Mouse (Mus musculus): Measurements from ENCODE around the gene Cntrob. TPM values are rescaled to one million over a fixed set of nuclear protein-coding genes. Genes with fewer than 3 reads are reported as not detected.
A peak's percentile ranks its signal among the peaks of the same experiment; 100 is the strongest.

The Cntrob gene
- polyA plus RNA-seq (2016; fragmentation: Nextera tagmentation; extraction: Ambion mirVana): 30.2 and 37.0 TPM in 2 replicates

DNA sequence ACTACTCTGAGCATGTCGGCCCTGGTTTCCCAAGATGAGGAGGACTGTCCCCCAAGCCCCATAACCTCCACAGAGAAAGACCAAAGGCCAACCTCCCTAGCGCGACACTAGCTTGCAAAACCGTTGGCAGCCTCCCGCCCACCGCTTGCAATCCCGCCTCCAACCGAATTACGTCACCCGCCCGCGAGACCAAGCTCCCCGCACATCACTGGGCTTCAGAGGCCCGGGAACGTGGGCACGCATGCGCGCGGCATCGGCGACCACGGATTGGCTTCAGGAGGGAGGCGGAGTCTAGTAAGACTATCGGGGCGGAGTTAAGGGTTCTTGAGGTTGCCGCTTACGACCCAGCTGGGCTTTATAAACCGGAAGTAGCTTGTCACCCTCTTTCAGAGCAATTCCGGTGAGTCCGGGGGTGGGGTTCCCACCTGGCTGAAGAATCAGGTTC, at the start of gene Cntrob, which contains the start of gene Trappc1:
Gene Cntrob (minus strand): TSS at position 109 of the 445 bp plus-strand sequence.
Gene Trappc1 (plus strand): TSS at position 314 of the 445 bp plus-strand sequence.
- H3K36me3 ChIP-seq: peaks cover 18% of the 10 kb centered on the region
- H3K9me3 ChIP-seq (replicated peaks): no peaks in the 10 kb centered on the region
- WGBS: under 1% methylated on average over 30 of the region's 30 CpGs
- H3K27me3 ChIP-seq: peaks cover 23% of the 10 kb centered on the region
- ATAC-seq (ENCODE audit: low FRiP score): peak; percentile 92
- peak within 1 kb of the TSS; percentile 94 for H3K4me2 ChIP-seq (replicated peaks)
- H3K27ac ChIP-seq: peak within 1 kb of the TSS; percentile 91
- H3K4me3 ChIP-seq: peak within 1 kb of the TSS; percentile 66
- H3K4me1 ChIP-seq: peaks cover 43% of the 10 kb centered on the region
- H3K9ac ChIP-seq: peak within 1 kb of the TSS; percentile 85

DNA sequence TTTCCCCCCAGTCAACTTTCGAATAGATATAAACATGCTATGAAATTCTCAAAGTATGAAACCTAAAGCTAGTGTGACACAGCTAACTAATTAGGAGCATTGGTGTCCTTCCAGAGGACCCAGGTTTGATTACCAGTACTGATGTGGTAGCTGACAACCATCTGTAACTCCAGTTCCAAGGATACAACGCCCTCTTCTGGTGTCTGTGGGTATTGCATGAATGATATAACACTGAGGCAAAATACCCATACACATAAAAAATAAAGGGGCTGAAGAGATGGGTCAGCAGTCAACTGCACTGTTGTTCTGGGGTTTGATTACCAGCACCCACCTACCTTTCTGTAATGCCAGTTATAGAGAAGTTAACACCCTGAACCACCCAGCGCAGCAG, 49.2 kb upstream of the Cntrob start:
- Histone ChIP-seq H3K27ac (no peak overlapping the region), H3K36me3 (peaks cover 11% of the 10 kb centered on the region; the same call in 1 of the 2 replicates), H3K4me2 (replicated peaks) (no peak overlapping the region), H3K4me3 (no peak overlapping the region), H3K4me1 (peaks cover 26% of the 10 kb centered on the region), H3K9me3 (replicated peaks) (no peaks in the 10 kb centered on the region), H3K27me3 (no peaks in the 10 kb centered on the region), H3K9ac (no peak overlapping the region)
- ATAC-seq (ENCODE audit: low FRiP score): no peak
- 64% methylated on average over 3 of the region's 3 CpGs for WGBS

DNA sequence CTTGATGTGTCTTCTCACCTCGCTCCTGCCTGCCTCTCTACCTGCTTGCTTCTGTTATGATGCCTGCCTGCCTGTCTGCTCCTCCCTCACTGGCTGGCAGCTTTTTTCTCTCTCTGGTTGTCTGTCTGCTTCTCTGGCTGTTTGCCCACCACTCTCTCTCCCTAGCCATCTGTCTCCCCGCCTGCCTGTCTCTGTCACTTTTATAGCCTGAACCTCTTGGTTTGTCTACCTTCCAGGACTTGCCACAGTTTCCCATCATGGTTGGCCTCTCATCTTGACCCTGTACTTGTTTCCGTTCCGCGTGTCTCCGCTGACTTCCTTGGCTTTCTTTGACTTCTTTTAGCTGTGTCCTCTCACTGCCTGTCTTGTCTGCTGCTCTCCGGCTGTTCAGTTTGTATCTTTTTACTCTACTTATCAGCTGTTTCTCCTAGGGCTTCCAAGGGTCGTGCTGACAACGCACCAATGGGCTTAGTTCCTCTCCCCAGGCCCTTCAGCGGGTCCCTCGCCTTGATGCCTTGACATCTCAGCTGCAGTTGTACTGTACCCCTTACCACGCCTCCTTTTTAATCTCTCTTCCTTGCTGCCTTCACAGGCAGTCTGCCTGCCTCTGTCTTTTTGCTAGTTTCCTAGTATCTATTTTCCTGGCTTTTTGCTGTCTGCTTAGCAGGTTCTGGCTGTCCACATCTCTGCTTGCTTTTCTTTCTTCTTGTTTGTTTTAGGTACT, 48.6 kb upstream of the Cntrob start:
- H3K9ac ChIP-seq: peak overlapping the region; percentile 27; the same call in 1 of the 2 replicates
- H3K4me2 ChIP-seq (replicated peaks): peak overlapping the region; percentile 33
- peaks cover 29% of the 10 kb centered on the region for H3K4me1 ChIP-seq
- no peaks in the 10 kb centered on the region for H3K27me3 ChIP-seq
- 48% methylated on average over 12 of the region's 12 CpGs for WGBS
- H3K36me3 ChIP-seq: peaks cover 9% of the 10 kb centered on the region; the same call in 1 of the 2 replicates
- peak overlapping the region; percentile 2; the same call in 1 of the 2 replicates for H3K4me3 ChIP-seq
- H3K27ac ChIP-seq: peak overlapping the region; percentile 75
- no peak for ATAC-seq (ENCODE audit: low FRiP score)
- H3K9me3 ChIP-seq (replicated peaks): no peaks in the 10 kb centered on the region

DNA sequence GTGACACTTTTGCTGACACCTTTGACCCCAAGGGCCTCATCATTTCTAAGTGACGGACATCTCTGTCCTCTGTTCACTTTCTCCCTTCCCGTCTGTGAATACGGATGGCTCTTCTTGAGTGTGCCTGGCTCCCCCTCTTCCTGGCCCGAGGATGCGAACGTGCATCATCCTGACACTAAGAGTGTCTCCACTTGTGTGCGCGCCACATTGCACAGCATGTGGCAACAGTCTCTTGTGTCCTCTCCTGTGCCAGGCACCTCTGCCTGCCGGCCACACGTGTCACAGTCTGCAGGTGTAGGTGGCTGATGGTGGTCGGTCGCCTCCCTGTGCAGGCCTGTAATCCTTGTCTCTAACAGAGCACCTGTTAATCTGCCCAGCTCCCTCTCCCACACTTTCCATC, 48.0 kb upstream of the Cntrob start:
- Histone ChIP-seq H3K4me3 (peak overlapping the region; percentile 2; the same call in 1 of the 2 replicates), H3K4me2 (replicated peaks) (peak overlapping the region; percentile 33), H3K9ac (peak overlapping the region; percentile 42; the same call in 1 of the 2 replicates), H3K36me3 (peaks cover 9% of the 10 kb centered on the region; the same call in 1 of the 2 replicates), H3K9me3 (replicated peaks) (no peaks in the 10 kb centered on the region), H3K27ac (peak overlapping the region; percentile 75), H3K27me3 (no peaks in the 10 kb centered on the region), H3K4me1 (peaks cover 29% of the 10 kb centered on the region)
- no peak for ATAC-seq (ENCODE audit: low FRiP score)
- WGBS: 25% methylated on average over 12 of the region's 12 CpGs

DNA sequence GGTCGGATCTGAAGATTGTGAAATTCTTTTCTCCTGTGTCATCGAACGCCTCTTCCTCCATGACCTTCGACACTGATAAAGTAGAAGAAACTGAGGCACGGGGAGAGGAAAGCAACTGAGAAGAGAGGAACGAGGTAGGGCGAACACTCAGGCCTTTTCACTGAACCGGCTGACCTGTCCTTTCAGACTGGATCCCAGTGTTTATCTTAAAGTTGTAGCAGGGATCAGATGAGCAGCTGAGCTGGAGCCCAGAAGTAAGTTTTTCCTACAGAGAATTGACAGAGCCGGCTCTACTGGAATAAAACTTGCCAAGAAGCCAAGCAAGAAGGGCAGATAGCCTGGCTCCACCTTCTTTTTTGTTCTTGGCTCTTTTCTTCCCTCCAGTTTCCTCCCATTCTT, 47.2 kb upstream of the Cntrob start:
- peaks cover 8% of the 10 kb centered on the region; the same call in 1 of the 2 replicates for H3K36me3 ChIP-seq
- H3K9me3 ChIP-seq (replicated peaks): no peaks in the 10 kb centered on the region
- H3K4me1 ChIP-seq: peaks cover 33% of the 10 kb centered on the region
- peak overlapping the region; percentile 42; the same call in 1 of the 2 replicates for H3K9ac ChIP-seq
- ATAC-seq (ENCODE audit: low FRiP score): no peak
- 7% methylated on average over 9 of the region's 9 CpGs for WGBS
- no peaks in the 10 kb centered on the region for H3K27me3 ChIP-seq
- 0 out of 2 replicates have a peak overlapping the region, but pooled peaks have one; percentile 2 for H3K4me3 ChIP-seq
- peak overlapping the region; percentile 75 for H3K27ac ChIP-seq
- peak overlapping the region; percentile 33 for H3K4me2 ChIP-seq (replicated peaks)

DNA sequence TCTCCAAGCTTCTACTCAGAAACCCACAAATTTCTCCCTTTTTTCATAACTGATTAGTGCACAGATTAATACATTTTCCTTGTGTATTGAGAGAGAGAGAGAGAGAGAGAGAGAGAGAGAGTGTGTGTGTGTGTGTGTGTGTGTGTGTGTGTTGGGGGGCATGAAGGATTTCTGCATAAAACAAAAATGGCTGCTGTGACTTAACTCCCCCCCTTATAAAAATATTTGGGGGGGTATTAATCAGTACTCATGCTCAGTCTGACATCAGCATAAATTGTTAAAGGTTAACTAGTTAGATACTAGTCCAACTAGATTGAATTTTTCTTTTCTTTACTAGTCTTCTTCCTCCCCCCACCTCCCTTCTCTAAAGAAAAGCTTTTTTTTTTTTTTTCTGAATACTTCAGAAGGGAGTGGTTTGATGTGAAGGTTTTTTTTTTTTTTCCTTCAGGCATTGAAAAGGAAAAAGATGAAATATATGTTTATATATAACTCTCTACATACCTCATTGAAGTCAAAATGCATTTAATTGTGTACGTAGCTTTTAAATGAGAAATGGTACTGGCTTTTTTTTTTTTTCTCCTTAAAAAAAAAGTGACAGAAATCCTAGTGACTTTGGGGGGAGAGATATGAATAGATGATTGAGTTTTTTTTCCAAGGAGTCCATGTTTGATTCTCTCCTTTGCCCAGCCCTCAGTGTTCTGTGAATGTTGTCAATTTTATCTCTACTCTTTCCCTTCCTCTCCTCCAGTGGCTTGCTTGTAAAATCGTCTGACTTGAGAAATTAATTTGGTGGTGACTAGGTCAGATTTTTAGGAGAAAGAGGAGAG, 46.6 kb upstream of the Cntrob start:
- Histone ChIP-seq H3K4me3 (peak overlapping the region; percentile 99), H3K27me3 (no peaks in the 10 kb centered on the region), H3K4me1 (peaks cover 40% of the 10 kb centered on the region), H3K4me2 (replicated peaks) (peak overlapping the region; percentile 63), H3K9ac (peak overlapping the region; percentile 100; the same call in 1 of the 2 replicates), H3K27ac (peak overlapping the region; percentile 100), H3K36me3 (peaks cover 5% of the 10 kb centered on the region; the same call in 1 of the 2 replicates), H3K9me3 (replicated peaks) (no peaks in the 10 kb centered on the region)
- no peak for ATAC-seq (ENCODE audit: low FRiP score)
- WGBS: 29% methylated on average over 2 of the region's 2 CpGs

DNA sequence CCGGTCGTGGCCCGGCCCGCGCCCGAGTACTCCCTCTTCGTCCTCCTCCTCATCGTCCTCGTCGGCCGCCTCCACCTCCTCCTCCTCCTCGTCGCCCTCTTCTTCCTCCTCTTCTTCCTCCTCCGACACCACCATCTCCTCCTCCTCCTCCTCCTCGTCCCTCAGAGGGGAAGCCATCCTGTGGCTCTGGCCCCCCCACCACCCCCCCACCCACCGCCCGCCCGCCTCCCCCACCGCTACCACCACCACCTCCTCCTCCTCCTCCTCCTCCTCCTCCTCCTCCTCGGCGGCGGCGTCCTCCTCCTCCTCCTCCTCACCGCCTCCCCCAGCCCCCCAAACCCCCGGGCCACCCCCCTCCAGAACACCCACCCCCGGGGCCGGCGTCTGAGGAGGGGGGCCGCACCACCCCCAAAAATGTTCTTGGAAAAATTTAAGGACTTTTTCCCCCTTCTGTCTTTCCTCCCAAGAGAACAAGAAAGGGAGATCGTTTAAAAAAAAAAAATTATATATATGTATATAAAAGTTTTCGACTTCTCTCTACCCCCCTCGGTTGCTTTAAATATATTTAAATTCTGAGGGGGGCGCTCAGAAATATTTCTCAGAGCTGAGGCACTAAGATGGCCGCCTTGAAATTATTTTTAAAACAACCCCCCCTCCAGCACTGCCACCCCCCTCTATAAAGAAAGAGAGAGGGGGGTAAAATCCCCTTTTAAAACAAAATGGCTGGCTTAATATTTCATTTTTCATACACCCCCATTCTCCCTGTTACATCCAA, 45.8 kb upstream of the Cntrob start, which contains the start of gene Chd3:
Gene Chd3 (minus strand): TSS at position 192 of the 775 bp plus-strand sequence.
- ATAC-seq (ENCODE audit: low FRiP score): no peak
- Histone ChIP-seq H3K36me3 (peaks cover 5% of the 10 kb centered on the region; the same call in 1 of the 2 replicates), H3K4me2 (replicated peaks) (peak within 1 kb of the TSS; percentile 63), H3K27me3 (no peaks in the 10 kb centered on the region), H3K4me3 (peak within 1 kb of the TSS; percentile 99), H3K27ac (peak within 1 kb of the TSS; percentile 100), H3K4me1 (peaks cover 48% of the 10 kb centered on the region), H3K9me3 (replicated peaks) (no peaks in the 10 kb centered on the region), H3K9ac (peak within 1 kb of the TSS; percentile 100)
- WGBS: under 1% methylated on average over 19 of the region's 34 CpGs

DNA sequence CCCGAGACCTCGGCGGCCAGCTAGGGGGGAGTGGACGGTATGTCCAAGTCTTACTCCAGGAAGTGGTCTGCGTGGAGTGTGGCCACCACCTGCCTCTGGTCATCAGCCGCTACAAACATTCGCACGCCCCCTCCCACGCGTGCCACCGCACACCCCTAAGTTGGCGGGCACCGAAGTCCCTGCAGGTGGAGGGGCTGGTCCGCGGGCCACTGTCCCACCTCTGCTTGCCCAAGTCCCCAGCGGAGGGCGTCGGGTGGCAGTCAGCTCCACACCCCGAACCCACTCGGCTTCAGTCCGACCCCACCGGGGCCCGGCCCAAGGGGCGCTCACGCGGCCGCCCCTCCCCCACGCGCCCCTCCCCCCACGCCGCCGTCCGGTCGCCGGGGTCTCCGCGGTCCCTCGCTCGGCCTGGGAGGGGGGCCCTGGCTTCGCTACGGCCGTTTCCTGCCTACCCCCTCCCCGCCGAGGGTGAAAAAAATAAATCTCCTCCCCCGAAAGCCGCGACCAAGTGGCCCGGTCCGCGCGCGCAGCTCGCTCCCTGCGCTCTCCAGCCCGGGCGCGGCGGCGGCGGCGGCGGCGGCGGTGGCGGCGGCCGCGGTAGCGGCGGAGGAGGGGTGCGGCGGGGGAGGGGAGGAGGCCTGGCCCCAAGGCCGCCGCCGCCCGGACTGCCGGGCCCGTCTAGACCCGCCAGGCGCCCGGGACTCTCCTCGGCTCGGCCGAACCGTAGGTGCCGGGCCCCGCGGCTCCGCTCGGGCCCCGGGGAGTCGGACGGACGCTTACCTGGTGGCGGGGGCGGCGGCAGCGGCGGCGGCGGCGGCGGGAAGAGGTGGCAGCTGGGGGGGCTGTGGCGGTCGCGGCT, 45.0 kb upstream of the Cntrob start:
- Histone ChIP-seq H3K4me2 (replicated peaks) (peak overlapping the region; percentile 63), H3K27me3 (no peaks in the 10 kb centered on the region), H3K27ac (peak overlapping the region; percentile 100), H3K9ac (peak overlapping the region; percentile 100), H3K36me3 (peaks cover 8% of the 10 kb centered on the region), H3K9me3 (replicated peaks) (no peaks in the 10 kb centered on the region), H3K4me1 (peaks cover 52% of the 10 kb centered on the region), H3K4me3 (peak overlapping the region; percentile 99)
- 0% methylated on average over 36 of the region's 106 CpGs for WGBS
- peak; percentile 12; the same call in 1 of the 2 replicates for ATAC-seq (ENCODE audit: low FRiP score)

DNA sequence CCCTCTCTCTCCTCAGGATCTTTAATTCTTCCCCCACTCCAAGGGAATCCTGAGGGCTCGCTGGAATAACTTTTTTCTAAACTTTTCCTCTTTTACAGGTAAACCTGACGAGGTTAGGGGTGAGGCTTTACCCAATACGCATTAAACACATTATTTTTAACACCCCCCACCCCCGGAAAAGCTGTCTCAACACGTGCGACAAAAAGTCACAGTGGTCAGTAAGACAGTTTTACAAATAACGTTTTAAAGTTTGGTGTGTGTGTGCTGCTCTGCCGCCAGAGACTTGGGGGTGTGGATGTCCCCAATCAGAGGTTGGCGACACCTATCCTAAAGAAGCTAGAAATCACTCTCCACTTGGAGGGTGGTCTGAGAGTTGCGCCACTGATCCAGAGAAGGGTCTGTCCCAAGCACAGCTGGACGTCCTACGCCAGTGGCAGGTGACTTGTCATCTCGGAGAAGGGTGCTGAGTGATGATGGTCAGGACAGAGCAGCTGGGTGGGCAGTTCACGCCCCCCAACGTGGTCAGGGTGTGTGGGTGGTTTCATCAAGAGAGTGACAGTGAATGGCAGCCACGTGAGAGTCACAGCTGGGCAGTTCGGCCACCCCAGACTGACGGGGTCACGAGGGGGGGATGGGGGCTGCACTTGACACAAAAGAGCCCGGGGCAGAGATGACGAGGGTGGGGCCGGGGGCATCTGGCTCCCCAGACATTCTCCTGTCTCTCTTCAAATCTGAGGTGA, 44.2 kb upstream of the Cntrob start:
- under 1% methylated on average over 22 of the region's 22 CpGs for WGBS
- Histone ChIP-seq H3K9me3 (replicated peaks) (no peaks in the 10 kb centered on the region), H3K9ac (peak overlapping the region; percentile 100), H3K4me2 (replicated peaks) (peak overlapping the region; percentile 63), H3K4me3 (peak overlapping the region; percentile 99), H3K36me3 (peaks cover 11% of the 10 kb centered on the region), H3K27me3 (no peaks in the 10 kb centered on the region), H3K4me1 (peaks cover 52% of the 10 kb centered on the region), H3K27ac (peak overlapping the region; percentile 100)
- 0 out of 2 replicates have a peak, but pooled peaks have one; percentile 9 for ATAC-seq (ENCODE audit: low FRiP score)

All from hindbrain, embryonic 12.5 days (tissue).